Mouse (Mus musculus) midbrain, embryonic 16.5 days (tissue): ENCODE data around the gene Cherp. TPM values are rescaled to one million over a fixed set of nuclear protein-coding genes. Genes with fewer than 3 reads are reported as not detected.
A peak's percentile ranks its signal among the peaks of the same experiment; 100 is the strongest.

Experiments used
- ATAC-seq: fragments of 200-750 bp; cut with Nextera tagmentation; 2 replicates; pipeline ENCODE4 v1.8.0; 2017; ENCODE audit warnings: moderate TSS enrichment
- H3K27ac ChIP-seq: fragments of 300-500 bp; sonication (generic); 2 replicates; pipeline ENCODE4 v1.5.1; 2014; ENCODE audit warnings: mild to moderate bottlenecking, low read length, mixed read lengths
- H3K27me3 ChIP-seq: fragments of 300-500 bp; sonication (generic); 2 replicates; pipeline ENCODE4 v1.6.1; 2014; ENCODE audit warnings: low read depth, low read length, mixed read lengths; ENCODE audit not compliant: control insufficient read depth, insufficient read depth
- H3K36me3 ChIP-seq: fragments of 300-500 bp; sonication (generic); 2 replicates; pipeline ENCODE4 v1.6.1; 2014; ENCODE audit warnings: mild to moderate bottlenecking, low read length, moderate library complexity, mixed read lengths; ENCODE audit not compliant: control insufficient read depth, insufficient read depth
- H3K4me1 ChIP-seq: fragments of 300-500 bp; sonication (generic); 2 replicates; pipeline ENCODE4 v1.6.1; 2014; ENCODE audit warnings: mild to moderate bottlenecking, low read length, mixed read lengths; ENCODE audit not compliant: control insufficient read depth, insufficient read depth
- H3K4me2 ChIP-seq: fragments of 300-500 bp; sonication (generic); 2 replicates; pipeline ENCODE4 v1.6.1; 2014; ENCODE audit warnings: mild to moderate bottlenecking, low read length, mixed read lengths
- H3K4me3 ChIP-seq: fragments of 300-500 bp; sonication (generic); 2 replicates; pipeline ENCODE4 v1.5.1; 2014; ENCODE audit warnings: low read depth, mild to moderate bottlenecking, low read length, moderate library complexity, mixed read lengths
- H3K9ac ChIP-seq: fragments of 300-500 bp; sonication (generic); 2 replicates; pipeline ENCODE4 v1.6.1; 2014; ENCODE audit warnings: low read depth, low read length, mixed read lengths
- H3K9me3 ChIP-seq: fragments of 300-500 bp; sonication (generic); replicated peaks from 2 replicates; pipeline ENCODE4 v1.6.1; 2014; ENCODE audit warnings: mild to moderate bottlenecking, low read length, mixed read lengths; ENCODE audit not compliant: control insufficient read depth, poor library complexity, severe bottlenecking
- WGBS: fragments of 180-500 bp; shearing (Covaris S2); extraction: QIAGEN DNeasy Blood & Tissue Kit; methylation state at CpG from one replicate; pipeline ENCODE4 v1.1.7; 2014; 5-methylcytosine and 5-hydroxymethylcytosine counted together
- polyA plus RNA-seq: library from polyadenylated mRNA; unstranded; fragments of >200 nt; fragmentation: Nextera tagmentation; extraction: Ambion mirVana; gene quantifications from 2 replicates; pipeline ENCODE4 v1.2.1, GENCODE M21; 2015

Gene Cherp
- polyA plus RNA-seq, 1 experiment from 2014 or later, result 55.3 TPM

- H3K4me2 ChIP-seq, result peak overlapping the region; percentile 96; the same call in 1 of the 2 replicates
- no peak for ATAC-seq
- H3K27me3 ChIP-seq, result no peaks in the 10 kb centered on the region
- no peak overlapping the region for H3K27ac ChIP-seq
- peak overlapping the region; percentile 86 for H3K4me3 ChIP-seq
- peaks cover 22% of the 10 kb centered on the region for H3K36me3 ChIP-seq
- H3K9ac ChIP-seq, result no peak overlapping the region
- H3K9me3 ChIP-seq, result no peaks in the 10 kb centered on the region
- WGBS, result 86% methylated on average over 2 of the region's 2 CpGs
- H3K4me1 ChIP-seq, result peaks cover 25% of the 10 kb centered on the region
These were observed 16.0 kb upstream of the Cherp start for GRCm38 (mm10) chr8:72491017-72491416.

DNA sequence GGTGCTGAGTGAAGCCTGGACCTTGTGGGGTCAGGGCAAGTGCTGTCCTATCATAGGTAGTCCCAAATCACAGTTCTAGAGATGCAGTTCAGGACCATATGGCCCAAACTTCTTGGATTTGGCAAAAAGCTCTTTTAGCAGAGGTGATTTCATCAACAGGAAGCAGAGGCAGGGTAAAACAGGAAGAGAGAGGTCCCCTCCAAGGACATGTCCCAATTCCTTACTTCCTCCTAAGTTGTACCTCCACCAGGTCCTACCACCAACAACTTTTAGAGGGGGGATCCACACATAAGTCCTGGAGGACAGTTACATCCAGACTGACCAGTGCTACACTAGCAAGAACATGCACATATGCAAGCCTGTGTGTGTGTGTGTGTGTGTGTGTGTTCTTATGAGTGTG, 12.0 kb upstream of the Cherp start:
- no peaks in the 10 kb centered on the region for H3K27me3 ChIP-seq
- H3K4me3 ChIP-seq, result no peak overlapping the region
- peaks cover 26% of the 10 kb centered on the region for H3K36me3 ChIP-seq
- H3K4me1 ChIP-seq, result peaks cover 12% of the 10 kb centered on the region
- H3K27ac ChIP-seq, result no peak overlapping the region
- no peak overlapping the region for H3K4me2 ChIP-seq
- ATAC-seq, result no peak
- no peaks in the 10 kb centered on the region for H3K9me3 ChIP-seq
- H3K9ac ChIP-seq, result no peak overlapping the region

DNA sequence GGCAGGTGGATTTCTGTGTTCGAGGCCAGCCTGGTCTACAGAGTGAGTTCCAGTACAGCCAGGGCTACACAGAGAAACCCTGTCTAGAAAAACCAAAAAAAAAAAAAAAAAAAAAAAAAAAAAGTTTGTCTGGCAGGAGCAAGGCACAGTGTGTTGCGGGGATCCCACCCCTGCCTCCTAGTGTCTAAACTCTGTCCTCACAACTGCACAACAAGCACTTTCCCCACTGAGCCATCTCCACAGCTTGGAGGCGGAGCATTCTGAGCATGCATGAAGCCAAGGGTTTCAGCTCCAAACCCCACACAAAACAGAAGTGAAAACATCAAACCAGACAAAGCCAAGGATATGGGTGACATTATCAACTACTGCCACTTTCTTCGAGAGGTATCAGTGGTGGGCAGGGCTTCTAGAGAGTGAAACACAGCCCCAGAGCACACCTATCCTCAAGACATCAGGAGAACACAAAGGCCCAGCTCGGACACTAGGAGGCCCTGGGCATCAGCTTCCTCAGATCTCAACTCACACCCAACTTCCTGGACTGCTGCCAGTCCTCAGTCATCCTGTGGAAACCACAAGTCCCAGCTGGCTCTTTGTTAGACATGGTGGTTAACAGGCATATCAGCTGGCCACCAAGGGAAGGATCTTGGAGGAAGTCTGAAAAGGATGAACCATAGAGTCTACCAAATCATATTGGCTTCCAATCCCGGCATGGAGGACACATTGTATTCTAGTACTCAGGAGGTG, 10.6 kb upstream of the Cherp start:
- no peak overlapping the region for H3K27ac ChIP-seq
- no peak overlapping the region for H3K9ac ChIP-seq
- H3K9me3 ChIP-seq, result no peaks in the 10 kb centered on the region
- no peak overlapping the region for H3K4me3 ChIP-seq
- H3K4me1 ChIP-seq, result peaks cover under 1% of the 10 kb centered on the region; the same call in 1 of the 2 replicates
- 90% methylated on average over 6 of the region's 6 CpGs for WGBS
- H3K36me3 ChIP-seq, result peaks cover 30% of the 10 kb centered on the region
- no peaks in the 10 kb centered on the region for H3K27me3 ChIP-seq
- no peak for ATAC-seq
- H3K4me2 ChIP-seq, result no peak overlapping the region

GRCm38 (mm10) chr8:72470684-72471083, 4.3 kb downstream of the Cherp start:
- H3K36me3 ChIP-seq, result peaks cover 58% of the 10 kb centered on the region
- no peaks in the 10 kb centered on the region for H3K27me3 ChIP-seq
- no peak overlapping the region for H3K27ac ChIP-seq
- no peak overlapping the region for H3K4me3 ChIP-seq
- H3K9me3 ChIP-seq, result no peaks in the 10 kb centered on the region
- H3K4me2 ChIP-seq, result no peak overlapping the region
- peaks cover 13% of the 10 kb centered on the region for H3K4me1 ChIP-seq
- no peak for ATAC-seq
- H3K9ac ChIP-seq, result no peak overlapping the region
- WGBS, result 98% methylated on average over 7 of the region's 7 CpGs

GRCm38 (mm10) chr8:72469984-72470383, 5.0 kb downstream of the Cherp start:
- ATAC-seq, result no peak
- no peak overlapping the region for H3K9ac ChIP-seq
- peaks cover 63% of the 10 kb centered on the region for H3K36me3 ChIP-seq
- 98% methylated on average over 8 of the region's 8 CpGs for WGBS
- no peak overlapping the region for H3K27ac ChIP-seq
- no peak overlapping the region for H3K4me3 ChIP-seq
- H3K4me2 ChIP-seq, result no peak overlapping the region
- peaks cover 12% of the 10 kb centered on the region for H3K4me1 ChIP-seq
- H3K27me3 ChIP-seq, result no peaks in the 10 kb centered on the region
- no peaks in the 10 kb centered on the region for H3K9me3 ChIP-seq

DNA sequence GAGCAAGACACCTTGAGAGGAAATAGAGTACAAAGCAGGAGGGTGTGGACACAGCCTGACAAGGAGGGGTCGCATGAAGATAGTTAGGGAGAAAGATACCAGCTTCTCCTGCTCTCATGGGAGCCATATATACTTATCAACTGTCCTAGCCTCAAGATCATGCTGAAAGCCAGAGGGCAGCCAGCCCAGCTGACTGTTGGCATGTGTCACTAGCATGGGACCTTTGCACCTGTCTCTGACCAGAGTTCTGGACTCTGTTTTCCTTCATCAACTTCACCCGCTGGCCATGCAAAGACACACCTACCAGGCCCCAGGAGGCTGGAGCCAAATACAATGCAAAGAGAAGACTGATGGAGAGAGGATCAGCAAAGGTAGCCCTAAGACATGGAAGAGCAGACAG, 5.8 kb downstream of the Cherp start:
- no peak overlapping the region for H3K4me3 ChIP-seq
- peaks cover 11% of the 10 kb centered on the region for H3K4me1 ChIP-seq
- no peak for ATAC-seq
- WGBS, result 92% methylated on average over 2 of the region's 2 CpGs
- no peaks in the 10 kb centered on the region for H3K9me3 ChIP-seq
- H3K27ac ChIP-seq, result no peak overlapping the region
- no peaks in the 10 kb centered on the region for H3K27me3 ChIP-seq
- peaks cover 68% of the 10 kb centered on the region for H3K36me3 ChIP-seq
- no peak overlapping the region for H3K9ac ChIP-seq
- H3K4me2 ChIP-seq, result no peak overlapping the region

DNA sequence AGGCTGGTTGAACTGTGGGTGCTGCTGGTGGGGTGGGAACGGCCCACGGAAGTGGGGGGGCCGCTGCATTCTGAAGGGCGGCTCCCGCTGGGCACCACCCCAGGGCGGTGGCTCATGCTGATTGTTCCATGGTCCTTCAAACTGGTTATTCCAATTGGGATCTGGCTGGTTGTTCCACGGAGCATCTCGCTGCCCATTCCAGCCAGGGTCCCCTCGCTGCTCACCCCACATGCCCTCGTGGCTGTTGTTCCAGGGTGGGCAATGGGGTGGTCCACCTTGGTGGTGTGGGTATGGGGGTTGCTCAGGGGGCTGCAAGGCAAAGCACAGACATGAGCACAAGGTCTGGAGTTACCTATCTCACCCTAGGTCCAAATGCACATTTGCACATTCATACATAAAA, 10.8 kb downstream of the Cherp start:
- no peaks in the 10 kb centered on the region for H3K27me3 ChIP-seq
- H3K36me3 ChIP-seq, result peaks cover 84% of the 10 kb centered on the region
- no peak overlapping the region for H3K9ac ChIP-seq
- no peaks in the 10 kb centered on the region for H3K9me3 ChIP-seq
- 96% methylated on average over 10 of the region's 10 CpGs for WGBS
- H3K4me3 ChIP-seq, result no peak overlapping the region
- H3K27ac ChIP-seq, result no peak overlapping the region
- ATAC-seq, result no peak
- H3K4me1 ChIP-seq, result no peaks in the 10 kb centered on the region
- H3K4me2 ChIP-seq, result no peak overlapping the region

DNA sequence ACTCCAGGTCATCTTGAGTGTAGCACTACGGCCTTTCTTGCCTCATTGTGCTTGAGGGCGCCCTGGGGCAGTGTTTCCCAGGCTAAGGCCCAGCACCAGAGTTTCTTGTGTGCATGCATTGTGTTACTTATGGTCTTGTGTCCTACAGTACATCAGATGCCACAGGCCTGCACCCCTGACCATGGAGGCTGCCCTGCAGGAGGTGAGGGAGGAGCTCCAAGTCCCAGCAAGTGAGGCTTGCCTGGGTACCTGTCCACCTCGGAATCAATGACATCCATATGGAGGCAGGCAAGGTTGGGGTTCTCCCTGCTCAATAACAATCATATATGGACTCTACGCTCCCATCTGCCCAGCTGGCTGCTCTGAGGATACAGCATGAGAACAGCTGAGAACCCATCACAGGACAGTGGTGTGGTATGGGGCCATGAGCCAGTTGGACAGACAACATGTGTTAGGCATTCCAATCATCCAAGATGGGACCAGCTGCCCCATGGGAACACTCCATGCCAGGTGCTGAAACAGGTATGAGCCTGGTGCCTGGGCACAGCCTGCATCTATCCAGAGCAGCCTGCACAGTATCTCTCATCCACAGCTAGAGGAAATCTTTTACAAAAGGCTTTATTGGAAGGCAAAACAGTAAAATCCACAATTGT, 15.0 kb downstream of the Cherp start:
- no peaks in the 10 kb centered on the region for H3K27me3 ChIP-seq
- H3K27ac ChIP-seq, result no peak overlapping the region
- WGBS, result 92% methylated on average over 4 of the region's 4 CpGs
- H3K4me1 ChIP-seq, result no peaks in the 10 kb centered on the region
- peaks cover 63% of the 10 kb centered on the region for H3K36me3 ChIP-seq
- no peak overlapping the region for H3K9ac ChIP-seq
- no peaks in the 10 kb centered on the region for H3K9me3 ChIP-seq
- ATAC-seq, result no peak
- H3K4me3 ChIP-seq, result no peak overlapping the region
- no peak overlapping the region for H3K4me2 ChIP-seq

GRCm38 (mm10) chr8:72458457-72458856, 16.6 kb downstream of the Cherp start:
- ATAC-seq, result no peak
- no peaks in the 10 kb centered on the region for H3K27me3 ChIP-seq

More at GRCm38 (mm10) chr8:72458457-72458856, 16.6 kb downstream of the Cherp start:
- H3K4me3 ChIP-seq, result no peak overlapping the region
- H3K9ac ChIP-seq, result no peak overlapping the region
- H3K9me3 ChIP-seq, result no peaks in the 10 kb centered on the region
- H3K4me1 ChIP-seq, result no peaks in the 10 kb centered on the region
- H3K36me3 ChIP-seq, result peaks cover 60% of the 10 kb centered on the region
- H3K4me2 ChIP-seq, result no peak overlapping the region
- no peak overlapping the region for H3K27ac ChIP-seq
- WGBS, result 88% methylated on average over 6 of the region's 6 CpGs
